Mouse (Mus musculus) cortical plate, adult 2 months (tissue): ENCODE results near the gene Prm3.

ENCODE experiments used
- CTCF ChIP-seq: fragments of 200-500 bp; IDR thresholded peaks from 2 replicates; pipeline ENCODE4 v1.5.1; 2011; ENCODE audit warnings: mild to moderate bottlenecking, control low read depth, low read length; ENCODE audit not compliant: insufficient read depth; ENCODE audit errors: extremely low read depth
- POLR2A ChIP-seq: fragments of 200-500 bp; IDR thresholded peaks from 2 replicates; pipeline ENCODE4 v1.6.1; 2011; ENCODE audit warnings: mild to moderate bottlenecking, low read length, control low read depth; ENCODE audit not compliant: insufficient read depth; ENCODE audit errors: extremely low read depth

DNA sequence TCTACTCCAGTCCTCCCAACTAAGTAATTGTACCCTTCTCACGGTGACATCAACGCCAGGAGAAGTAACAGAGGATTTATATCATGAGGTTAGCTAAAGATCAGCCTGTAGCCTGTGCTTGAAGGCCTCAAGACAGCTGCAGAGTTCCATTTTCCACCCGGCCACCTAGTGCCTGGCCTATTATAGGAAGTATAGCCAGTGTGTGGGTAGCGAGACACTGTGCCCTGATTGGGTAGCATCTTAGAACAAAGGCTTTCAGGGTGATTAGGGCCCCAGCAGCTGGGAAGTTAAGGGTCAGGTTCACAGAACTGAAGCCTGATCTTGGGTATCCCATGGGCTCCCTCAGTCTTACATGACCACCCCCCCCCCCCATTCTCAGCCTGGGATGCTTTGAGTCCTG lies 1.8 kb downstream of the Prm3 start:
- no peak for TF ChIP-seq POLR2A
- TF ChIP-seq CTCF, result no peak
